Mouse (Mus musculus): Measurements from ENCODE around the gene Oasl2. TPM values are rescaled to one million over a fixed set of nuclear protein-coding genes. Genes with fewer than 3 reads are reported as not detected.

The Oasl2 gene
- total RNA-seq, 2 experiments from 2014 or later, result 5.1 to 5.3 TPM

DNA sequence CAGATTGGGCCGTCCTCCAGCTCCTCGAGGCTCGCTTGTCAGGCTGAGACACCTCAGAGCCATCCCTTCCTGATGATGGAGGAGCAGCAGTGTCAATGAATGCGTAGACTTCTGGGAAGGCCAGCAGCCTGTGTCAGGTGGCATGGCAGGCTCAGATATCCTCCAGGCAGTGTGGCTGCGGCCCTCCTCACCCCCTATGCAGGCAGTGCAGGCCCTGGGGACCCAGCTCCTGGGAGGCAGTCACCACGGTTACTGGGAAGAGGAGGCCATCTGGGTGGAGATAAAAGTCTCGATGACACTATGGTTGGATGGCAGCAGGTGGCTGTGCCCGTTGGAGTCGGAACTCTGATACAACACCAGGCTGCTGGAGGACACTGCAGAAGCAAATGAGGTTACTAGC is 53.1 kb downstream of the Oasl2 start:
- intact Hi-C loops (cut with DNase I), result no loop called here
- DNase-seq, result no peak

DNA sequence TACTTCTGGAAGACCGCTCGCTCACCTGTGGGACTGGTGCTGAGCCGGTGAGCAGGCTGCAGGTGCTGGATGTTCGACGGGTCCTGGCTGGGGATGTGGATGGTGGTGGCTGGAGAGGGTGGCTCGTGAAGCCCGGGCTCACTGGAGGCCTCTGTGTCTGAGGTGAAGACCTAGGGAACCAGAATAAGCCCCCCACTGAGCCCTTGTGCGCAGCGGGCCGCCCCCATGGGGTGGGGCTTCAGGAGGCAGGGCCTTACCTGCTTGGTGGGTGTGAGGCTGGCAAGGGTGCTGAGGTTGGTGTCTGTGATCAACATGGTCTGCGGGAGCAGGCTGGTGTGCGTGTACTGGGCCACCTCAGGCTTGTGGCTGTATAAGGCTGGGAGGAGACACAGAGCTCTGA is 53.9 kb downstream of the Oasl2 start:
- DNase-seq, result no peak
- intact Hi-C loops (cut with DNase I), result no loop called here

- DNase-seq, result no peak
- intact Hi-C loops (cut with DNase I), result no loop called here
Observed at GRCm38 (mm10) chr5:114951279-114951880, 54.6 kb downstream of the Oasl2 start.

GRCm38 (mm10) chr5:114953326-114953725 is 56.6 kb downstream of the Oasl2 start:
- DNase-seq, result no peak
- intact Hi-C loops (cut with DNase I), result no loop called here

- intact Hi-C loops (cut with DNase I), result no loop called here
- DNase-seq, result no peak
Observed at GRCm38 (mm10) chr5:114958069-114958468, 61.3 kb downstream of the Oasl2 start.

Small RNA genes within 50 kb of the gene (microRNA-seq; reads per million reads assigned to microRNA genes)
- 7.7 to 24.7 reads per million in 2 experiments for gene Mir6240

Other genes starting within 250 kb of the Oasl2 start
- gene Trpv4, start 238.5 kb upstream of the Oasl2 start, total RNA-seq (2021), result 1 to 10 TPM; 5.8 to 5.9 TPM
- gene Gltp, start 206.0 kb upstream of the Oasl2 start, total RNA-seq (2021), result 10 to 100 TPM; 17.1 to 18.8 TPM
- 1 to 10 TPM; 4.7 to 5.3 TPM for gene Tchp, start 189.2 kb upstream of the Oasl2 start, total RNA-seq (2021)
- gene Ankrd13a, start 122.3 kb upstream of the Oasl2 start, total RNA-seq (2021), result 10 to 100 TPM; 45.7 to 46.5 TPM
- gene Git2, start 121.4 kb upstream of the Oasl2 start, total RNA-seq (2021), result 10 to 100 TPM; 42.4 to 44.8 TPM
- gene 1500011B03Rik, start 73.5 kb upstream of the Oasl2 start, total RNA-seq (2021), result 10 to 100 TPM in 1 of 2 experiments, 1 to 10 TPM in 1; 8.6 to 12.3 TPM
- gene 4930519G04Rik, start 43.3 kb upstream of the Oasl2 start, total RNA-seq (2021), result not detected
- gene Gm9936, start 38.3 kb upstream of the Oasl2 start, total RNA-seq (2021), result not detected
- gene Oasl1, start 26.3 kb downstream of the Oasl2 start, total RNA-seq (2021), result under 1 TPM in 1 of 2 experiments, not detected in 1; 0.83 TPM
- 10 to 100 TPM; 28.6 to 31.2 TPM for gene 2210016L21Rik, start 45.2 kb downstream of the Oasl2 start, total RNA-seq (2021)
- gene Hnf1a, start 74.2 kb downstream of the Oasl2 start, total RNA-seq (2021), result under 1 TPM in 1 of 2 experiments, not detected in 1; 0.10 TPM
- 10 to 100 TPM; 40.6 to 42.5 TPM for gene Sppl3, start 114.2 kb downstream of the Oasl2 start, total RNA-seq (2021)
- gene Gm10401, start 201.4 kb downstream of the Oasl2 start, total RNA-seq (2021), result not detected
- gene Acads, start 222.4 kb downstream of the Oasl2 start, total RNA-seq (2021), result 100 to 1,000 TPM; 196 to 208 TPM
- 10 to 100 TPM; 24.7 to 25.8 TPM for gene Unc119b, start 238.0 kb downstream of the Oasl2 start, total RNA-seq (2021)